In the genomic region with DNA sequence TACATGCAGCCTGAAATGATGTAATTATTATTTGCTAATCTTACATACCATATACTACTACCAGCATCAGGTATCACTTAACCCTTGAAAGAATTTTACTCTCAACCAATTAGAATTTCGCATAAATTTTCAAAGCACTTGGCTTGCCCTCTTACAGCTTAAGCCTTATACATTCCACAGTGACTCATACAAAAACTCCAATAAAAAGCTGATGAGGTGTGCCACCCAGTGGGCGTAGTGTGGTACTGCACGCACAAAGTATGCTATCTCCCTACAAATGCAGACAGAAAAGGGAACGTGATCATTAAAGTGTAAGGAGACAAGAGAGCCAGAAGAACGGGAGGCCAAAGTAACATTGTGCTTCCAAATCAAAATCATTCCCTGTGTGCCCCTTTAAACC, we compare ENCODE assay signal across 9 mouse cellular contexts. TPM values are rescaled to one million over a fixed set of nuclear protein-coding genes. Genes with fewer than 3 reads are reported as not detected.
DNase-seq lines count a peak whose midpoint lies in the region; ATAC-seq and TF ChIP-seq lines count a peak whose summit lies in the region.
"Had no signal": no experiment of that assay in that cellular context is flagged by ENCODE, and none has a peak within 500 bp of the region (broad histone marks: within the 10 kb centered on the region; RNA-seq: fewer than 3 reads in every experiment).

No protein-coding gene starts in this region.

- 22% methylated on average over 5 of the region's 5 CpGs for WGBS in hindbrain, embryonic 11.5 days
- 27% methylated on average over 5 of the region's 5 CpGs for WGBS in hindbrain, embryonic 12.5 days
- WGBS in lung, embryonic 14.5 days, result 10% methylated on average over 5 of the region's 5 CpGs

- no peaks in the 10 kb centered on the region for H3K4me1 ChIP-seq in hindbrain, embryonic 11.5 days (replicated peaks; ENCODE audit: control insufficient read depth, insufficient read depth, low read length)
- no peaks in the 10 kb centered on the region for H3K4me1 ChIP-seq in hindbrain, embryonic 12.5 days
- no peaks in the 10 kb centered on the region for H3K4me1 ChIP-seq in lung, embryonic 14.5 days (ENCODE audit: insufficient read depth)
- H3K4me1 ChIP-seq: embryonic facial prominence, embryonic 12.5 days had no signal

- no peaks in the 10 kb centered on the region for H3K27me3 ChIP-seq in hindbrain, embryonic 11.5 days (ENCODE audit: control insufficient read depth, insufficient read depth, low read length)
- no peaks in the 10 kb centered on the region for H3K27me3 ChIP-seq in hindbrain, embryonic 12.5 days
- no peaks in the 10 kb centered on the region for H3K27me3 ChIP-seq in lung, embryonic 14.5 days (ENCODE audit: insufficient read depth, low read length)
- no peaks in the 10 kb centered on the region for H3K27me3 ChIP-seq in splenic B cell, adult 2 months (ENCODE audit: control insufficient read depth, insufficient read depth, low read length, poor library complexity, severe bottlenecking)
- H3K27me3 ChIP-seq: embryonic facial prominence, embryonic 12.5 days had no signal

- no peak; the same call in 1 of the 2 replicates for ATAC-seq in hindbrain, embryonic 11.5 days (ENCODE audit: low FRiP score)
- no peak for ATAC-seq in hindbrain, embryonic 12.5 days (ENCODE audit: low FRiP score)
- ATAC-seq in lung, embryonic 14.5 days (ENCODE audit: insufficient read depth), result peak; percentile 65; the same call in 1 of the 2 replicates

- no peak overlapping the region for H3K4me3 ChIP-seq in hindbrain, embryonic 11.5 days (ENCODE audit: low read depth, low read length)
- no peak overlapping the region for H3K4me3 ChIP-seq in hindbrain, embryonic 12.5 days
- no peak overlapping the region for H3K4me3 ChIP-seq in lung, embryonic 14.5 days (ENCODE audit: low read depth, low read length)
- H3K4me3 ChIP-seq: embryonic facial prominence, embryonic 12.5 days had no signal

- H3K27ac ChIP-seq in hindbrain, embryonic 11.5 days (ENCODE audit: low read depth, low read length), result no peak overlapping the region
- H3K27ac ChIP-seq in hindbrain, embryonic 12.5 days, result no peak overlapping the region
- no peak overlapping the region for H3K27ac ChIP-seq in lung, embryonic 14.5 days (ENCODE audit: low read depth)
- H3K27ac ChIP-seq: embryonic facial prominence, embryonic 12.5 days had no signal

- H3K9me3 ChIP-seq in hindbrain, embryonic 11.5 days (ENCODE audit: control insufficient read depth, low read length), result no peaks in the 10 kb centered on the region
- no peaks in the 10 kb centered on the region for H3K9me3 ChIP-seq in hindbrain, embryonic 12.5 days (replicated peaks)
- no peaks in the 10 kb centered on the region for H3K9me3 ChIP-seq in lung, embryonic 14.5 days (ENCODE audit: low read depth, low read length)
- H3K9me3 ChIP-seq: embryonic facial prominence, embryonic 12.5 days had no signal

- DNase-seq in hindbrain, embryonic 11.5 days (ENCODE audit: low spot score), result peak; percentile 76
- DNase-seq in Muller cell, postnatal 12 days (ENCODE audit: inconsistent ontology term), result peak; percentile 58
- DNase-seq in cerebellum, adult 9-11 months, result peak; percentile 25
- peak; percentile 10 to 57 for DNase-seq in frontal cortex, postnatal 14 days (ENCODE audit: low spot score in 2 of 2)
- DNase-seq in layer of hippocampus, adult 9-11 months, result peak; percentile 20
- DNase-seq in lung, embryonic 14.5 days, result peak; percentile 80
- DNase-seq in splenic B cell, adult 2 months (ENCODE audit: low read depth, low spot score), result peak; percentile 47

- H3K36me3 ChIP-seq in hindbrain, embryonic 11.5 days (ENCODE audit: control insufficient read depth, insufficient read depth, low read length), result no peaks in the 10 kb centered on the region
- no peaks in the 10 kb centered on the region for H3K36me3 ChIP-seq in hindbrain, embryonic 12.5 days
- no peaks in the 10 kb centered on the region for H3K36me3 ChIP-seq in lung, embryonic 14.5 days (ENCODE audit: insufficient read depth)
- no peaks in the 10 kb centered on the region for H3K36me3 ChIP-seq in splenic B cell, adult 2 months (ENCODE audit: control insufficient read depth, insufficient read depth, low read length, poor library complexity, severe bottlenecking)
- H3K36me3 ChIP-seq: embryonic facial prominence, embryonic 12.5 days had no signal

- no peak overlapping the region for H3K4me2 ChIP-seq in hindbrain, embryonic 11.5 days (replicated peaks; ENCODE audit: low read depth, low read length)
- H3K4me2 ChIP-seq in hindbrain, embryonic 12.5 days (replicated peaks), result no peak overlapping the region
- H3K4me2 ChIP-seq in lung, embryonic 14.5 days, result no peak overlapping the region
- H3K4me2 ChIP-seq: embryonic facial prominence, embryonic 12.5 days had no signal

- TF ChIP-seq CTCF in lung, embryonic 14.5 days (IDR thresholded peaks at IDR 0.05; ENCODE audit: low read depth), result peak; percentile 77

- H3K9ac ChIP-seq in hindbrain, embryonic 11.5 days (ENCODE audit: low read depth, low read length), result no peak overlapping the region
- no peak overlapping the region for H3K9ac ChIP-seq in hindbrain, embryonic 12.5 days
- H3K9ac ChIP-seq in lung, embryonic 14.5 days, result no peak overlapping the region
- H3K9ac ChIP-seq: embryonic facial prominence, embryonic 12.5 days had no signal

RNA-seq across cellular contexts. Expression of gene Cldn2, which starts 31.8 kb away (rescaled TPM):
- polyA plus RNA-seq in hindbrain, embryonic 11.5 days (2014; fragmentation: Nextera tagmentation; extraction: Ambion mirVana), result 0.40 and 0.77 TPM in 2 replicates
- 0.53 and 0.68 TPM in 2 replicates for polyA plus RNA-seq in hindbrain, embryonic 12.5 days (2016; fragmentation: Nextera tagmentation; extraction: Ambion mirVana)
- polyA plus RNA-seq in lung, embryonic 14.5 days (2014; fragmentation: Nextera tagmentation; extraction: Ambion mirVana), result not detected in 2 replicates

RNA-seq across cellular contexts. Expression of gene Morc4, which starts 39.0 kb away (rescaled TPM):
- 7.5 and 9.4 TPM in 2 replicates for polyA plus RNA-seq in hindbrain, embryonic 11.5 days (2014; fragmentation: Nextera tagmentation; extraction: Ambion mirVana)
- 8.2 and 8.9 TPM in 2 replicates for polyA plus RNA-seq in hindbrain, embryonic 12.5 days (2016; fragmentation: Nextera tagmentation; extraction: Ambion mirVana)
- polyA plus RNA-seq in lung, embryonic 14.5 days (2014; fragmentation: Nextera tagmentation; extraction: Ambion mirVana), result 19.0 and 21.1 TPM in 2 replicates

RNA-seq across cellular contexts. Expression of gene Ripply1, which starts 50.3 kb away (rescaled TPM):
- not detected in 2 replicates for polyA plus RNA-seq in hindbrain, embryonic 11.5 days (2014; fragmentation: Nextera tagmentation; extraction: Ambion mirVana)
- not detected in 2 replicates for polyA plus RNA-seq in hindbrain, embryonic 12.5 days (2016; fragmentation: Nextera tagmentation; extraction: Ambion mirVana)
- not detected in 2 replicates for polyA plus RNA-seq in lung, embryonic 14.5 days (2014; fragmentation: Nextera tagmentation; extraction: Ambion mirVana)
- polyA plus RNA-seq: embryonic facial prominence, embryonic 12.5 days had no signal

Comparison
In these comparisons a context has a peak if more than half of its experiments do, and no peak if none do; other contexts are left out.
1. DNase-seq: peak in every context shown above with its lines; median percentile 80 in lung, embryonic 14.5 days; 76 in hindbrain, embryonic 11.5 days; 58 in Muller cell, postnatal 12 days; 47 in splenic B cell, adult 2 months; 34 in frontal cortex, postnatal 14 days; 25 in cerebellum, adult 9-11 months; 20 in layer of hippocampus, adult 9-11 months.